Comparison of ENCODE assay signal across 9 mouse cellular contexts in the genomic region with DNA sequence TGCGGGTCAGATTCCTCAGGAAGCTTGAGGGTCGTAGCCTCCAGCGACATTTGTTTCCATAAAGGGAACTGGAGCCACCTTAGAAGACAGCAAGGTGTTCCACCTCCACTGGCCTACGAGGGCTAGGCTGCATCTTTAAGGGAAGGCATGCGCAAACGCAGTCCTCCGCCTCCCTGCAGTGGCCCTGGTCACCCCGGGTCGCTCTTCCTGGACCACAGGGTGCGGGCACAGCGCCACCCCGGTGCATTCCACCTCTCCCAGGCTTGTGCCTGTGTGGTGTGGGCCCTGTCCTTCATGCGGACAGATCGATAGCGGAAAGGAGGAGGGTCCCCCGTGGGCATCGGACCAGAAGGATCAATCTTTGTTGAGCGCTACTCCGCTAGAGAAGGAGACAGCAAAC. TPM values are rescaled to one million over a fixed set of nuclear protein-coding genes. Genes with fewer than 3 reads are reported as not detected.
A peak's percentile ranks its signal among the peaks of the same experiment; 100 is the strongest.
DNase-seq lines count a peak whose midpoint lies in the region; ATAC-seq and TF ChIP-seq lines count a peak whose summit lies in the region.
"Had no signal": no experiment of that assay in that cellular context is flagged by ENCODE, and none has a peak within 500 bp of the region (broad histone marks: within the 10 kb centered on the region; RNA-seq: fewer than 3 reads in every experiment).

No protein-coding gene starts in this region.

- 0 out of 2 replicates have a peak overlapping the region, but pooled peaks have one; percentile 4 for H3K27ac ChIP-seq in heart, embryonic 16.5 days (ENCODE audit: low read length)
- no peak overlapping the region for H3K27ac ChIP-seq in liver, embryonic 16.5 days (ENCODE audit: low read length)

- no peak; the same call in 1 of the 2 replicates for ATAC-seq in heart, embryonic 16.5 days (replicated peaks; ENCODE audit: extremely low read depth, insufficient read depth, low FRiP score)
- no peak for ATAC-seq in liver, embryonic 16.5 days (ENCODE audit: low read depth)
- no peak for ATAC-seq in erythroblast, adult 5-6 weeks (replicated peaks; ENCODE audit: low FRiP score, poor library complexity, severe bottlenecking)

- WGBS in heart, embryonic 16.5 days: 48% methylated on average over 19 of the region's 19 CpGs
- WGBS in liver, embryonic 16.5 days (ENCODE audit: insufficient replicate concordance): 41% methylated on average over 19 of the region's 19 CpGs

- no peak for TF ChIP-seq CTCF in E14TG2a.4 (conservative IDR thresholded peaks at IDR 0.05; ENCODE audit: low read length)

- H3K4me1 ChIP-seq in E14TG2a.4 (replicated peaks; ENCODE audit: low read depth, low read length): peaks cover 8% of the 10 kb centered on the region
- H3K4me1 ChIP-seq in heart, embryonic 16.5 days (ENCODE audit: control insufficient read depth, insufficient read depth, low read length): no peaks in the 10 kb centered on the region
- no peaks in the 10 kb centered on the region for H3K4me1 ChIP-seq in liver, embryonic 16.5 days (ENCODE audit: control insufficient read depth, low read depth, low read length)

- no peaks in the 10 kb centered on the region for H3K27me3 ChIP-seq in E14TG2a.4 (ENCODE audit: insufficient read depth, low read length)
- H3K27me3 ChIP-seq in heart, embryonic 16.5 days (ENCODE audit: control insufficient read depth, insufficient read depth, low read length): no peaks in the 10 kb centered on the region
- H3K27me3 ChIP-seq in liver, embryonic 16.5 days (ENCODE audit: control insufficient read depth, insufficient read depth, low read depth, low read length): no peaks in the 10 kb centered on the region

- H3K36me3 ChIP-seq in E14TG2a.4 (ENCODE audit: insufficient read depth, low read length): no peaks in the 10 kb centered on the region
- no peaks in the 10 kb centered on the region for H3K36me3 ChIP-seq in heart, embryonic 16.5 days (ENCODE audit: control insufficient read depth, insufficient read depth)
- H3K36me3 ChIP-seq in liver, embryonic 16.5 days (ENCODE audit: control insufficient read depth, insufficient read depth): no peaks in the 10 kb centered on the region

- H3K4me3 ChIP-seq in E14TG2a.4 (replicated peaks; ENCODE audit: low read length): peak overlapping the region; percentile 65
- peak overlapping the region; percentile 36 for H3K4me3 ChIP-seq in heart, embryonic 16.5 days (ENCODE audit: low read length)
- H3K4me3 ChIP-seq in liver, embryonic 16.5 days (ENCODE audit: low read depth, low read length): no peak overlapping the region

- no peaks in the 10 kb centered on the region for H3K9me3 ChIP-seq in E14TG2a.4 (ENCODE audit: low read length)
- no peaks in the 10 kb centered on the region for H3K9me3 ChIP-seq in heart, embryonic 16.5 days (replicated peaks; ENCODE audit: control insufficient read depth, low read length)
- H3K9me3 ChIP-seq in liver, embryonic 16.5 days (replicated peaks; ENCODE audit: control insufficient read depth, low read length): no peaks in the 10 kb centered on the region

- H3K9ac ChIP-seq in heart, embryonic 16.5 days (ENCODE audit: low read length): peak overlapping the region; percentile 34; the same call in 1 of the 2 replicates
- H3K9ac ChIP-seq in liver, embryonic 16.5 days (ENCODE audit: low read depth, low read length): no peak overlapping the region

- DNase-seq in adrenal gland, postnatal 10 days: peak; percentile 3
- no peak for DNase-seq in adrenal gland, adult (ENCODE audit: inconsistent age in 2 of 2, low spot score in 1 of 2)
- no peak for DNase-seq in right cerebral cortex, postnatal 4 days
- DNase-seq in layer of hippocampus, adult 9-10 months (ENCODE audit: low spot score): no peak

- H3K4me2 ChIP-seq in heart, embryonic 16.5 days (ENCODE audit: low read depth, low read length): peak overlapping the region; percentile 52
- H3K4me2 ChIP-seq in liver, embryonic 16.5 days (ENCODE audit: low read depth, low read length): 0 out of 2 replicates have a peak overlapping the region, but pooled peaks have one; percentile 19

RNA-seq across cellular contexts. Expression of a gene that starts 56.6 kb away (rescaled TPM):
- under 1 TPM; 0.72 to 0.79 TPM for total RNA-seq in adrenal gland, postnatal 10 days (2021)
- 16.3 and 26.9 TPM in 2 replicates for polyA plus RNA-seq in heart, embryonic 16.5 days (2015; fragmentation: Nextera tagmentation; extraction: Ambion mirVana)
- 0.42 and 0.77 TPM in 2 replicates for polyA plus RNA-seq in liver, embryonic 16.5 days (2015; fragmentation: Nextera tagmentation; extraction: Ambion mirVana)
- not detected in 2 replicates for total RNA-seq in erythroblast, adult 5-6 weeks (2015; ENCODE audit: low replicate concordance)
- total RNA-seq in erythroblast, adult 5-6 weeks (2017; ENCODE audit: low replicate concordance): not detected in 2 replicates
- total RNA-seq: adrenal gland, postnatal 36 days had no signal
